Mouse (Mus musculus) E14TG2a.4 (cell line): ENCODE results near the gene Msrb3.

ENCODE experiments used
- CTCF ChIP-seq: conservative IDR thresholded peaks from 2 replicates; pipeline ENCODE4 v1.5.1; 2014; ENCODE audit warnings: low read length
- POU5F1 ChIP-seq: IDR thresholded peaks from 2 replicates; pipeline ENCODE4 v1.6.1; 2014; ENCODE audit warnings: low read length, borderline replicate concordance

GRCm38 (mm10) chr10:120801127-120801526 is 97.8 kb downstream of the Msrb3 start:
- TF ChIP-seq CTCF (no peak), POU5F1 (no peak)
